Mouse (Mus musculus) thymus, adult 2 months (tissue): ENCODE results near the gene Fam214a.

Experiments used
- CTCF ChIP-seq: fragments of 200-500 bp; IDR thresholded peaks from 2 replicates; pipeline ENCODE4 v1.5.1; 2012; ENCODE audit warnings: mild to moderate bottlenecking, control low read depth, low read length, moderate library complexity, borderline replicate concordance; ENCODE audit not compliant: control insufficient read depth, poor library complexity, insufficient read depth; ENCODE audit errors: extremely low read depth
- POLR2A ChIP-seq: fragments of 200-500 bp; IDR thresholded peaks from 2 replicates; pipeline ENCODE4 v1.6.1; 2012; ENCODE audit warnings: mild to moderate bottlenecking, low read length, control low read depth, moderate library complexity; ENCODE audit not compliant: control insufficient read depth, poor library complexity, insufficient read depth; ENCODE audit errors: extremely low read depth

DNA sequence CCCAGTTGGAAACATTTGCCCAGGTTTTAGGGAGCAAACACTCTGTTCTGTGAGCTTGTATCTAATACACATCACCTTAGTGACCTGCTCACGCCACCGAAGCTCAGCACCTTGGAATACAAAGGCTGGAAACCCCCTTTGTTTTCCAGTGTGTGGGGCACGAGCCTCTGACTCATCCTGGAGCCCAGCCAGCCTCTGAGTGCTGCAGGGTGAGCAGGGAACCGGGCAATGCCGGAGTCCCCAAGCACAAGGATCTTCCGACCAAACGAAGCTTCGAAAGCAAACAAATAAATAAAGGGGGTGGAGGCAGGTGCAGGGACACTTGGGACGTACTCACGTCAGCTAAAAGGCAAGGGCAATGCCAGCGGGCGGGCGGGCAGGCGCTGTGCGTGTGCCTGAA lies 43.4 kb upstream of the Fam214a start:
- TF ChIP-seq CTCF (no peak), POLR2A (no peak)
